In the genomic region with DNA sequence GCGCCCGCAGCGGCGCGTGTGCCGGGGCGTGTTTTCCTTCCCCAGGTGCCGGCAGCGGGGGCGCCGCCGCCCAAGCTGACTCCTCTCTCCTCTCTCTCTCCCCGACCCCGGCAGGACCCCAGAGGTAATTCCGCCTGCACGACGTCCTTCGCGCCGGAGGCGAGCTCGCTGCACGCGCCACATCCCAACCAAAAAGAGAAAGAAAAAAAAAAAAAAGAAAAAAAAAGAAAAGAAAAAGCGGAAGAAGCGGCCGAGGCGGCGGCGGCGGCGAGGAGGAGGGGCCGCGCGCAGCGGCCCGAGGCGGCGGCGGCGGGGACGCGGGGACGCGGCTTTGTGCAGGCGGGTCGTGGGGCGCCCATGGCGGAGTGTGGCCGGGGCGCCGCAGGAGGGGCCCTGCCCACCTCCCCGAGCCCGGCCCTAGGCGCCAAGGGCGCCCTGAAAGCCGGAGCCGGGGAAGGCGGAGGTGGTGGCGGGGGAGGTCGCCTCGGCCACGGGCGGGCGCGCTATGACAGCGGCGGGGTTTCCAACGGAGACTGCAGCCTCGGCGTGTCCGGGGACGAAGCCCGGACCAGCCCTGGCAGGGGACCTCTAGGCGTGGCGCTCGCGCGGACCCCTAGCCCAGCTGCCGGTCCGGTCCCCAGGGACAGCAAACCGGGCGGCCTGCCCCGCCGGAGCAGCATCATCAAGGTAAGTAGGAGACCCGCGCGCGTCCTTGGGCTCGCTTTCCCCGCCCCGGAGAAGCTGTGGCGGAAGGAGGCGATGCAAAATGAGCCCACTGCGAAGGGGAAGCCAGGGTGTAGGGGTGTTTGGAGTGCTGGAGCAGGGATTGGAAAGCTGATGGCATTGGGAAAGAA, we compare ENCODE assay signal across 8 mouse cellular contexts. TPM values are rescaled to one million over a fixed set of nuclear protein-coding genes. Genes with fewer than 3 reads are reported as not detected.
DNase-seq lines count a peak whose midpoint lies in the region; ATAC-seq lines count a peak whose summit lies in the region.

A gene (plus strand): TSS at position 153 of the 854 bp plus-strand sequence.

- H3K4me3 ChIP-seq in hindbrain, embryonic 16.5 days (ENCODE audit: low read length), result peak within 1 kb of the TSS; percentile 81
- H3K4me3 ChIP-seq in megakaryocyte, embryonic 14.5 days (replicated peaks), result peak within 1 kb of the TSS; percentile 93

- H3K27ac ChIP-seq in hindbrain, embryonic 16.5 days (ENCODE audit: low read depth, low read length), result peak within 1 kb of the TSS; percentile 89

- no peaks in the 10 kb centered on the region for H3K9me3 ChIP-seq in hindbrain, embryonic 16.5 days (ENCODE audit: control insufficient read depth, low read length)
- no peaks in the 10 kb centered on the region for H3K9me3 ChIP-seq in megakaryocyte, embryonic 14.5 days

- under 1% methylated on average over 69 of the region's 95 CpGs for WGBS in hindbrain, embryonic 16.5 days

- ATAC-seq in activated CD4-positive, CD25-positive, alpha-beta regulatory T cell, adult 4 months, result peak; percentile 60
- peak; percentile 10; the same call in 1 of the 2 replicates for ATAC-seq in common myeloid progenitor, adult 5-6 weeks (replicated peaks; ENCODE audit: low read depth, poor library complexity, severe bottlenecking)
- ATAC-seq in hindbrain, embryonic 16.5 days, result peak; percentile 78

- H3K4me2 ChIP-seq in hindbrain, embryonic 16.5 days (ENCODE audit: low read length), result peak within 1 kb of the TSS; percentile 89

- no peaks in the 10 kb centered on the region for H3K36me3 ChIP-seq in hindbrain, embryonic 16.5 days (ENCODE audit: control insufficient read depth, insufficient read depth, low read length)
- no peaks in the 10 kb centered on the region for H3K36me3 ChIP-seq in megakaryocyte, embryonic 14.5 days (replicated peaks; ENCODE audit: low read length)

- intact Hi-C loops in left cerebral cortex, postnatal 10 days (cut with DNase I), result loop anchor here (5.0 to 10.0 kb wide), 3 partner anchors 118 to 285 kb away; a partner anchor contains a TSS

- H3K4me1 ChIP-seq in hindbrain, embryonic 16.5 days (ENCODE audit: control insufficient read depth, insufficient read depth, low read depth, low read length), result peaks cover 19% of the 10 kb centered on the region
- peaks cover 34% of the 10 kb centered on the region for H3K4me1 ChIP-seq in megakaryocyte, embryonic 14.5 days

- peak within 1 kb of the TSS; percentile 87 for H3K9ac ChIP-seq in hindbrain, embryonic 16.5 days (ENCODE audit: low read depth, low read length)

- H3K27me3 ChIP-seq in hindbrain, embryonic 16.5 days (replicated peaks; ENCODE audit: control insufficient read depth, insufficient read depth, low read length), result no peaks in the 10 kb centered on the region
- peaks cover 23% of the 10 kb centered on the region for H3K27me3 ChIP-seq in megakaryocyte, embryonic 14.5 days (replicated peaks)

- DNase-seq in gastrocnemius, adult 18-20 months (ENCODE audit: low spot score), result peak; percentile 56
- peak in 1 of 2 experiments; percentile 69 for DNase-seq in left cerebral cortex, postnatal 10 days (ENCODE audit: extremely low spot score in 1 of 2, low spot score in 2 of 2)
- peak; percentile 60 for DNase-seq in right cerebral cortex, adult 18-20 months
- peak; percentile 30 for DNase-seq in urinary bladder, postnatal 14 days (ENCODE audit: low spot score)

RNA-seq across cellular contexts. Expression of the gene that starts here (rescaled TPM):
- polyA plus RNA-seq in activated CD4-positive, CD25-positive, alpha-beta regulatory T cell, adult 4 months (2017; shearing (Covaris generic)), result 1 to 10 TPM; 8.2 to 8.3 TPM
- total RNA-seq in common myeloid progenitor, adult 5-6 weeks (2017), result 35.1 and 42.6 TPM in 2 replicates
- total RNA-seq in gastrocnemius, adult 18-20 months (2021), result 10 to 100 TPM; 36.7 to 38.0 TPM
- polyA plus RNA-seq in hindbrain, embryonic 16.5 days (2015; fragmentation: Nextera tagmentation; extraction: Ambion mirVana), result 8.2 and 10.0 TPM in 2 replicates
- 10 to 100 TPM; 61.7 to 64.4 TPM for total RNA-seq in left cerebral cortex, postnatal 10 days (2021)
- 1.2 and 3.1 TPM in 2 replicates for polyA plus RNA-seq in megakaryocyte, embryonic 14.5 days (2012; ENCODE audit: insufficient read depth, low replicate concordance)

Comparison
In these comparisons a context has a peak if more than half of its experiments do, and no peak if none do; other contexts are left out.
1. ATAC-seq: peak in every context shown above with its lines; median percentile 78 in hindbrain, embryonic 16.5 days; 60 in activated CD4-positive, CD25-positive, alpha-beta regulatory T cell, adult 4 months; 10 in common myeloid progenitor, adult 5-6 weeks.